Mouse (Mus musculus) hindbrain, embryonic 12.5 days (tissue): ENCODE results near the gene Nceh1. TPM values are rescaled to one million over a fixed set of nuclear protein-coding genes. Genes with fewer than 3 reads are reported as not detected.

Experiments used
- ATAC-seq: fragments of 200-750 bp; cut with Nextera tagmentation; 2 replicates; pipeline ENCODE4 v1.8.0; 2017; ENCODE audit warnings: moderate TSS enrichment; ENCODE audit not compliant: low FRiP score
- H3K27ac ChIP-seq: fragments of 300-500 bp; sonication (generic); 2 replicates; pipeline ENCODE4 v1.5.1; 2016; ENCODE audit warnings: mild to moderate bottlenecking
- H3K27me3 ChIP-seq: fragments of 300-500 bp; sonication (generic); 2 replicates; pipeline ENCODE4 v1.6.1; 2016; ENCODE audit warnings: mild to moderate bottlenecking
- H3K36me3 ChIP-seq: fragments of 300-500 bp; sonication (generic); 2 replicates; pipeline ENCODE4 v1.6.1; 2016; ENCODE audit warnings: mild to moderate bottlenecking
- H3K4me1 ChIP-seq: fragments of 300-500 bp; sonication (generic); 2 replicates; pipeline ENCODE4 v1.6.1; 2016
- H3K4me2 ChIP-seq: fragments of 300-500 bp; sonication (generic); replicated peaks from 2 replicates; pipeline ENCODE4 v1.6.1; 2016; ENCODE audit warnings: mild to moderate bottlenecking
- H3K4me3 ChIP-seq: fragments of 300-500 bp; sonication (generic); 2 replicates; pipeline ENCODE4 v1.5.1; 2016; ENCODE audit warnings: mild to moderate bottlenecking
- H3K9ac ChIP-seq: fragments of 300-500 bp; sonication (generic); 2 replicates; pipeline ENCODE4 v1.6.1; 2016; ENCODE audit warnings: mild to moderate bottlenecking, moderate library complexity
- H3K9me3 ChIP-seq: fragments of 300-500 bp; sonication (generic); replicated peaks from 2 replicates; pipeline ENCODE4 v1.6.1; 2016; ENCODE audit warnings: mild to moderate bottlenecking
- WGBS: fragments of 180-500 bp; shearing (Covaris S2); methylation state at CpG from one replicate; pipeline ENCODE4 v1.1.7; 2016; 5-methylcytosine and 5-hydroxymethylcytosine counted together
- polyA plus RNA-seq: library from polyadenylated mRNA; unstranded; fragments of >200 nt; fragmentation: Nextera tagmentation; extraction: Ambion mirVana; gene quantifications from 2 replicates; pipeline ENCODE4 v1.2.1, GENCODE M21; 2016

The Nceh1 gene
- polyA plus RNA-seq, 1 experiment from 2014 or later, result 5.6 TPM

GRCm38 (mm10) chr3:27302339-27303022 lies 119.7 kb downstream of the Nceh1 start:
- H3K27me3 ChIP-seq, result no peaks in the 10 kb centered on the region
- no peak overlapping the region for H3K27ac ChIP-seq
- no peaks in the 10 kb centered on the region for H3K9me3 ChIP-seq
- H3K9ac ChIP-seq, result no peak overlapping the region
- 76% methylated on average over 9 of the region's 9 CpGs for WGBS
- H3K4me1 ChIP-seq, result no peaks in the 10 kb centered on the region
- H3K4me3 ChIP-seq, result no peak overlapping the region
- H3K4me2 ChIP-seq, result no peak overlapping the region
- no peak for ATAC-seq
- no peaks in the 10 kb centered on the region for H3K36me3 ChIP-seq

- no peaks in the 10 kb centered on the region for H3K9me3 ChIP-seq
- 83% methylated on average over 10 of the region's 10 CpGs for WGBS
- no peak for ATAC-seq
- H3K27me3 ChIP-seq, result no peaks in the 10 kb centered on the region
- H3K4me1 ChIP-seq, result no peaks in the 10 kb centered on the region
- no peak overlapping the region for H3K4me3 ChIP-seq
- H3K9ac ChIP-seq, result no peak overlapping the region
- no peak overlapping the region for H3K4me2 ChIP-seq
- no peak overlapping the region for H3K27ac ChIP-seq
- no peaks in the 10 kb centered on the region for H3K36me3 ChIP-seq
These were observed 124.0 kb downstream of the Nceh1 start for GRCm38 (mm10) chr3:27306815-27307214.

- Histone ChIP-seq H3K4me2 (no peak overlapping the region), H3K9me3 (no peaks in the 10 kb centered on the region), H3K27me3 (no peaks in the 10 kb centered on the region), H3K4me1 (no peaks in the 10 kb centered on the region), H3K27ac (no peak overlapping the region), H3K36me3 (no peaks in the 10 kb centered on the region), H3K9ac (no peak overlapping the region), H3K4me3 (no peak overlapping the region)
- WGBS, result 96% methylated on average over 7 of the region's 7 CpGs
- no peak for ATAC-seq
These were observed 128.2 kb downstream of the Nceh1 start for GRCm38 (mm10) chr3:27310973-27311372.

- no peaks in the 10 kb centered on the region for H3K27me3 ChIP-seq
- H3K4me2 ChIP-seq, result no peak overlapping the region
- H3K36me3 ChIP-seq, result no peaks in the 10 kb centered on the region
- H3K27ac ChIP-seq, result no peak overlapping the region
- no peak overlapping the region for H3K9ac ChIP-seq
- H3K9me3 ChIP-seq, result no peaks in the 10 kb centered on the region
- no peak for ATAC-seq
- no peak overlapping the region for H3K4me3 ChIP-seq
- no peaks in the 10 kb centered on the region for H3K4me1 ChIP-seq
- 86% methylated on average over 4 of the region's 4 CpGs for WGBS
These were observed 128.7 kb downstream of the Nceh1 start for GRCm38 (mm10) chr3:27311475-27311874.

GRCm38 (mm10) chr3:27314506-27315164 lies 131.9 kb downstream of the Nceh1 start:
- Histone ChIP-seq H3K4me1 (no peaks in the 10 kb centered on the region), H3K27me3 (no peaks in the 10 kb centered on the region), H3K4me2 (no peak overlapping the region), H3K9me3 (no peaks in the 10 kb centered on the region), H3K4me3 (no peak overlapping the region), H3K9ac (no peak overlapping the region), H3K36me3 (no peaks in the 10 kb centered on the region), H3K27ac (no peak overlapping the region)
- no peak for ATAC-seq
- 83% methylated on average over 2 of the region's 2 CpGs for WGBS

- WGBS, result 71% methylated on average over 9 of the region's 9 CpGs
- Histone ChIP-seq H3K4me1 (no peaks in the 10 kb centered on the region), H3K4me3 (no peak within 1 kb of the TSS), H3K9ac (no peak within 1 kb of the TSS), H3K36me3 (no peaks in the 10 kb centered on the region), H3K9me3 (no peaks in the 10 kb centered on the region), H3K27me3 (no peaks in the 10 kb centered on the region), H3K27ac (no peak within 1 kb of the TSS), H3K4me2 (no peak within 1 kb of the TSS)
- no peak for ATAC-seq
These were observed 134.0 kb downstream of the Nceh1 start, which contains the start of gene Tnfsf10 for GRCm38 (mm10) chr3:27316559-27317287. TSS of gene Tnfsf10 (plus strand) at chr3:27317028.

- no peak overlapping the region for H3K27ac ChIP-seq
- H3K4me2 ChIP-seq, result no peak overlapping the region
- no peak for ATAC-seq
- no peaks in the 10 kb centered on the region for H3K36me3 ChIP-seq
- 84% methylated on average over 4 of the region's 4 CpGs for WGBS
- no peaks in the 10 kb centered on the region for H3K9me3 ChIP-seq
- no peaks in the 10 kb centered on the region for H3K27me3 ChIP-seq
- H3K9ac ChIP-seq, result no peak overlapping the region
- H3K4me1 ChIP-seq, result no peaks in the 10 kb centered on the region
- H3K4me3 ChIP-seq, result no peak overlapping the region
These were observed 134.7 kb downstream of the Nceh1 start for GRCm38 (mm10) chr3:27317288-27318024.

GRCm38 (mm10) chr3:27319650-27320049 lies 136.9 kb downstream of the Nceh1 start:
- WGBS, result 91% methylated on average over 1 of the region's 1 CpGs
- H3K9me3 ChIP-seq, result no peaks in the 10 kb centered on the region
- H3K4me2 ChIP-seq, result no peak overlapping the region
- H3K36me3 ChIP-seq, result no peaks in the 10 kb centered on the region
- no peaks in the 10 kb centered on the region for H3K27me3 ChIP-seq
- H3K4me3 ChIP-seq, result no peak overlapping the region
- ATAC-seq, result no peak
- no peak overlapping the region for H3K27ac ChIP-seq
- no peak overlapping the region for H3K9ac ChIP-seq
- H3K4me1 ChIP-seq, result no peaks in the 10 kb centered on the region

GRCm38 (mm10) chr3:27320613-27321495 lies 138.1 kb downstream of the Nceh1 start:
- Histone ChIP-seq H3K36me3 (no peaks in the 10 kb centered on the region), H3K9ac (no peak overlapping the region), H3K27me3 (no peaks in the 10 kb centered on the region), H3K9me3 (no peaks in the 10 kb centered on the region), H3K27ac (no peak overlapping the region), H3K4me2 (no peak overlapping the region), H3K4me1 (no peaks in the 10 kb centered on the region), H3K4me3 (no peak overlapping the region)
- WGBS, result 80% methylated on average over 9 of the region's 9 CpGs
- ATAC-seq, result no peak

- Histone ChIP-seq H3K27ac (no peak overlapping the region), H3K27me3 (no peaks in the 10 kb centered on the region), H3K36me3 (no peaks in the 10 kb centered on the region), H3K4me1 (no peaks in the 10 kb centered on the region), H3K4me2 (no peak overlapping the region), H3K9me3 (no peaks in the 10 kb centered on the region), H3K4me3 (no peak overlapping the region), H3K9ac (no peak overlapping the region)
- WGBS, result 90% methylated on average over 9 of the region's 9 CpGs
- no peak for ATAC-seq
These were observed 139.8 kb downstream of the Nceh1 start for GRCm38 (mm10) chr3:27322591-27322990.

- Histone ChIP-seq H3K9ac (no peak overlapping the region), H3K4me2 (no peak overlapping the region), H3K27ac (no peak overlapping the region), H3K4me1 (no peaks in the 10 kb centered on the region), H3K4me3 (no peak overlapping the region), H3K9me3 (no peaks in the 10 kb centered on the region), H3K36me3 (no peaks in the 10 kb centered on the region), H3K27me3 (no peaks in the 10 kb centered on the region)
- no peak for ATAC-seq
- 75% methylated on average over 5 of the region's 5 CpGs for WGBS
These were observed 140.8 kb downstream of the Nceh1 start for GRCm38 (mm10) chr3:27323551-27323950.
